Comparison of ENCODE assay signal across 8 mouse cellular contexts in the genomic region with DNA sequence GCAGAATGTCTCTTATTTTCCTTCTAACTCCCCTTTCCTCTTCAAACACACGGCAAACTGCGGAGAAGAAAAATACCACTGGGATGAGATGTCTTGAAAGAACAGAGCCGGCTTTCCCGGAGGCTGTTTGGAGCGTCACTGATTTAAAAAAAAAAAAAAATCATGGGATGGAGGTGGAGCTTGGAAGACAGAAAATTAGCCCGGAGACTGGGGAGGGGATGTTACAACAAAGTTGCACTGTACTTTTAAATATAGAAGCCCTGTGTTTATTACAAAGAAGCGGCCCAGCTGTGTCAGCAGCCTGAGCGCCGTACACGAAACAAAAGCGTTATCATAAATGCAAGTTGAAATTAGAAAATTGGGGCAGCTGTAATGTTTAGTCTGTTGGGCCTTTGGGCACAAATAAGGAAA. TPM values are rescaled to one million over a fixed set of nuclear protein-coding genes. Genes with fewer than 3 reads are reported as not detected.
DNase-seq lines count a peak whose midpoint lies in the region; ATAC-seq and TF ChIP-seq lines count a peak whose summit lies in the region.

No protein-coding gene starts in this region.

- peak overlapping the region; percentile 59; the same call in 1 of the 2 replicates for H3K27ac ChIP-seq in cerebellum, adult 2 months (ENCODE audit: insufficient read depth, low read length)
- peak overlapping the region; percentile 100 for H3K27ac ChIP-seq in embryonic facial prominence, embryonic 12.5 days
- H3K27ac ChIP-seq in midbrain, embryonic 10.5 days (replicated peaks) = peak overlapping the region; percentile 98

- H3K4me3 ChIP-seq in cerebellum, adult 2 months (replicated peaks; ENCODE audit: insufficient read depth, low read depth, low read length) = peak overlapping the region; percentile 65
- H3K4me3 ChIP-seq in E14TG2a.4 (replicated peaks; ENCODE audit: low read length) = peak overlapping the region; percentile 98
- peak overlapping the region; percentile 85 for H3K4me3 ChIP-seq in embryonic facial prominence, embryonic 12.5 days
- peak overlapping the region; percentile 65 for H3K4me3 ChIP-seq in midbrain, embryonic 10.5 days

- ATAC-seq in cerebellum, adult (ENCODE audit: insufficient number of reproducible peaks, low FRiP score, low TSS enrichment) = no peak
- ATAC-seq in embryonic facial prominence, embryonic 12.5 days (ENCODE audit: insufficient number of reproducible peaks, insufficient read depth, low FRiP score, low TSS enrichment) = no peak

- peak overlapping the region; percentile 62 for H3K4me2 ChIP-seq in embryonic facial prominence, embryonic 12.5 days (replicated peaks)

- peaks cover 12% of the 10 kb centered on the region; the same call in 1 of the 2 replicates for H3K4me1 ChIP-seq in cerebellum, adult 2 months (ENCODE audit: control insufficient read depth, insufficient read depth, low read length)
- peaks cover 56% of the 10 kb centered on the region for H3K4me1 ChIP-seq in E14TG2a.4 (replicated peaks; ENCODE audit: low read depth, low read length)
- peaks cover 42% of the 10 kb centered on the region for H3K4me1 ChIP-seq in embryonic facial prominence, embryonic 12.5 days
- H3K4me1 ChIP-seq in midbrain, embryonic 10.5 days = peaks cover 39% of the 10 kb centered on the region

- peak; percentile 20; the same call in 1 of the 2 replicates for TF ChIP-seq POLR2A in cerebellum, adult 2 months (IDR thresholded peaks at IDR 0.05; ENCODE audit: borderline replicate concordance, insufficient read depth, low read length)

- H3K36me3 ChIP-seq in E14TG2a.4 (ENCODE audit: insufficient read depth, low read length) = peaks cover 17% of the 10 kb centered on the region; the same call in 1 of the 2 replicates
- H3K36me3 ChIP-seq in embryonic facial prominence, embryonic 12.5 days = peaks cover 8% of the 10 kb centered on the region; the same call in 1 of the 2 replicates
- peaks cover 17% of the 10 kb centered on the region for H3K36me3 ChIP-seq in midbrain, embryonic 10.5 days

- H3K9me3 ChIP-seq in E14TG2a.4 (ENCODE audit: low read length) = no peaks in the 10 kb centered on the region
- H3K9me3 ChIP-seq in embryonic facial prominence, embryonic 12.5 days = no peaks in the 10 kb centered on the region
- no peaks in the 10 kb centered on the region for H3K9me3 ChIP-seq in midbrain, embryonic 10.5 days (replicated peaks)

- under 1% methylated on average over 11 of the region's 11 CpGs for WGBS in cerebellum, adult 2 months
- under 1% methylated on average over 11 of the region's 11 CpGs for WGBS in embryonic facial prominence, embryonic 12.5 days
- WGBS in midbrain, embryonic 10.5 days = under 1% methylated on average over 11 of the region's 11 CpGs

- no peaks in the 10 kb centered on the region for H3K27me3 ChIP-seq in cerebellum, adult 2 months (ENCODE audit: control insufficient read depth, insufficient read depth, low read length)
- peaks cover 19% of the 10 kb centered on the region; the same call in 1 of the 2 replicates for H3K27me3 ChIP-seq in E14TG2a.4 (ENCODE audit: insufficient read depth, low read length)
- H3K27me3 ChIP-seq in embryonic facial prominence, embryonic 12.5 days = no peaks in the 10 kb centered on the region
- peaks cover 18% of the 10 kb centered on the region for H3K27me3 ChIP-seq in midbrain, embryonic 10.5 days (ENCODE audit: low read depth, poor library complexity, severe bottlenecking)

- no peak for TF ChIP-seq CTCF in cerebellum, adult 2 months (IDR thresholded peaks at IDR 0.05; ENCODE audit: borderline replicate concordance, insufficient read depth, low read depth, low read length)
- TF ChIP-seq CTCF in E14TG2a.4 (conservative IDR thresholded peaks at IDR 0.05; ENCODE audit: low read length) = no peak

- DNase-seq in cerebellum, adult 2 months = peak in 1 of 2 experiments; percentile 65
- DNase-seq in heart, postnatal 4 days = peak; percentile 35
- peak; percentile 28 to 55 for DNase-seq in layer of hippocampus, postnatal 14 days (ENCODE audit: low spot score in 2 of 2)
- no peak for DNase-seq in midbrain, embryonic 10.5 days (ENCODE audit: low spot score)
- DNase-seq in thymus, postnatal 4 days = peak; percentile 43

- H3K9ac ChIP-seq in embryonic facial prominence, embryonic 12.5 days = peak overlapping the region; percentile 96

RNA-seq across cellular contexts. Expression of a gene that starts 0.9 kb away (rescaled TPM):
- polyA plus RNA-seq in cerebellum, adult 2 months (2012; rRNA removed) = 27.8 and 28.4 TPM in 2 replicates
- polyA plus RNA-seq in embryonic facial prominence, embryonic 12.5 days (2016; fragmentation: Nextera tagmentation; extraction: Ambion mirVana) = 51.1 and 54.1 TPM in 2 replicates
- total RNA-seq in heart, postnatal 4 days (2021) = 10 to 100 TPM; 24.7 to 25.8 TPM
- total RNA-seq in layer of hippocampus, postnatal 14 days (2021) = 10 to 100 TPM; 44.0 to 47.7 TPM
- 46.1 and 49.0 TPM in 2 replicates for polyA plus RNA-seq in midbrain, embryonic 10.5 days (2016; fragmentation: Nextera tagmentation; extraction: Ambion mirVana)

RNA-seq across cellular contexts. Expression of a gene that starts 1.3 kb away (rescaled TPM):
- 3.8 and 4.1 TPM in 2 replicates for polyA plus RNA-seq in cerebellum, adult 2 months (2012; rRNA removed)
- 12.4 and 12.7 TPM in 2 replicates for polyA plus RNA-seq in embryonic facial prominence, embryonic 12.5 days (2016; fragmentation: Nextera tagmentation; extraction: Ambion mirVana)
- total RNA-seq in heart, postnatal 4 days (2021) = 10 to 100 TPM; 20.3 to 22.5 TPM
- 1 to 10 TPM; 6.0 to 6.3 TPM for total RNA-seq in layer of hippocampus, postnatal 14 days (2021)
- 3.9 and 5.2 TPM in 2 replicates for polyA plus RNA-seq in midbrain, embryonic 10.5 days (2016; fragmentation: Nextera tagmentation; extraction: Ambion mirVana)

RNA-seq across cellular contexts. Expression of a gene that starts 30.6 kb away (rescaled TPM):
- polyA plus RNA-seq in cerebellum, adult 2 months (2012; rRNA removed) = 0.51 and 0.84 TPM in 2 replicates
- 3.8 and 4.0 TPM in 2 replicates for polyA plus RNA-seq in embryonic facial prominence, embryonic 12.5 days (2016; fragmentation: Nextera tagmentation; extraction: Ambion mirVana)
- 1 to 10 TPM in 1 of 2 experiments, under 1 TPM in 1; 0.95 to 1.5 TPM for total RNA-seq in heart, postnatal 4 days (2021)
- 1 to 10 TPM in 1 of 2 experiments, under 1 TPM in 1; 0.86 to 1.5 TPM for total RNA-seq in layer of hippocampus, postnatal 14 days (2021)
- polyA plus RNA-seq in midbrain, embryonic 10.5 days (2016; fragmentation: Nextera tagmentation; extraction: Ambion mirVana) = 5.8 and 5.9 TPM in 2 replicates

RNA-seq across cellular contexts. Expression of a gene that starts 55.9 kb away (rescaled TPM):
- polyA plus RNA-seq in cerebellum, adult 2 months (2012; rRNA removed) = 15.2 and 17.4 TPM in 2 replicates
- polyA plus RNA-seq in embryonic facial prominence, embryonic 12.5 days (2016; fragmentation: Nextera tagmentation; extraction: Ambion mirVana) = 21.0 and 21.2 TPM in 2 replicates
- 10 to 100 TPM; 11.0 to 11.1 TPM for total RNA-seq in heart, postnatal 4 days (2021)
- total RNA-seq in layer of hippocampus, postnatal 14 days (2021) = 10 to 100 TPM; 38.0 to 40.3 TPM
- 12.8 and 13.5 TPM in 2 replicates for polyA plus RNA-seq in midbrain, embryonic 10.5 days (2016; fragmentation: Nextera tagmentation; extraction: Ambion mirVana)
